Mouse (Mus musculus): ENCODE results near the gene Tcf7.

Tcf7 gene

DNA sequence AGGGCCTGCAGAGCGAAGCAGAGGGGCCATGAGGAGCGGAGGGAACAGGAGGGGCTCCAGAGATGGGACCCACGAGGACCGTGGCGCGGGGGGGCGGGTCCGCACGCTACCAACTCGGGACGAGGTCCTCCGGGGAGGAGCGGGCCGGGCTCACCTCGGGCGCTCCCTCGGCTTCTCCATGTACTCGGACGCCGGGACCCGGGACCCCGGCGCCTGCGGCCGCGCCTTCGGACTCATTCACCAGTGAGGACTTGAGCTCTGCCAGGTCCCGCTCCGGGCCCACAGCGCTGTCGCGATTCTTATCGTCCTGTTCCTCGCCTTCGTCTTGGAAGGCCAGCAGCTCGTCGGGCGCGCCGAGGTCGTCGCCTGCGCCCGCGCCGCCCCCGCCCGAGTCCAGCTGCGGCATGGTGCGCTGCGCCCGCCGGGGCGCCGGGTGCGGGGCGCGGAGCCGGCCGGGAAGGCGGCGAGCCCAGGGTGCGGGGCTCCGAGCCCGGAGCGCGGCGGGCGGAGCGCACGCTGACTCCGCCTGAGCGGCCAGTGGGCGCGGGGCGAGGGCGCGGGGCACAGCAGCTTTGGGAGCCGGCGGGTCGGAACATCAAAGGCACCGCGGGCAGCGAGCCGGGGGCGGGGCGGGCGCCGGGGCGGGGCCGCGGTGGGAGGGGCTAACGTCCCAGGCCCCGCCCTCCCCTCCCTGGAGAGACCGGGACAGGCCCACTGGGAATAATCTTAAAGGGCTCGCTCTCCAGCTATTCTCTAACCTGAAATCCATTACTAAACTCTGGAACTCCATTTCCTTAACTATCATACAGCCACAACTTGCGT lies at the start of gene Tcf7:
Gene Tcf7, minus strand, starts transcription at position 241 of the 822 bp plus-strand sequence.
- peak; percentile 34 for DNase-seq

DNA sequence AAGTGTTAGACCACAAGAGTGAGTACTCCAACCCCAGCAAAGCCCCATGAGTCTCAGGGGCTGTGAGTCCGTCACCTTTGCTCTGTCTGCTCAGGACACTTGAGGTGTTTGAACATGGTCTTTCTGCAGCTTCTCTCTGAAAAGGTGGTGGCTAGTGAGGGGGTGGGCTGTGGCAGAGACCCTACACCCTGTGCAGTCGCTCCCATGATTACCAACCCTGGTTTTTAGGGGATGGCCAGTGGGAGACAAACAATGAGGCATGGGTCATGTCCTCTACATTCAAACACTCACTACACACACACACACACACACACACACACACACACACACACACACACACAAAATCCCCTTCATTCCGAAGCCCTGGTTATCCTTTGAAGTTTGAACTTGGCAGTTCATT lies 44.5 kb upstream of the Tcf7 start:
- DNase-seq, result no peak

DNA sequence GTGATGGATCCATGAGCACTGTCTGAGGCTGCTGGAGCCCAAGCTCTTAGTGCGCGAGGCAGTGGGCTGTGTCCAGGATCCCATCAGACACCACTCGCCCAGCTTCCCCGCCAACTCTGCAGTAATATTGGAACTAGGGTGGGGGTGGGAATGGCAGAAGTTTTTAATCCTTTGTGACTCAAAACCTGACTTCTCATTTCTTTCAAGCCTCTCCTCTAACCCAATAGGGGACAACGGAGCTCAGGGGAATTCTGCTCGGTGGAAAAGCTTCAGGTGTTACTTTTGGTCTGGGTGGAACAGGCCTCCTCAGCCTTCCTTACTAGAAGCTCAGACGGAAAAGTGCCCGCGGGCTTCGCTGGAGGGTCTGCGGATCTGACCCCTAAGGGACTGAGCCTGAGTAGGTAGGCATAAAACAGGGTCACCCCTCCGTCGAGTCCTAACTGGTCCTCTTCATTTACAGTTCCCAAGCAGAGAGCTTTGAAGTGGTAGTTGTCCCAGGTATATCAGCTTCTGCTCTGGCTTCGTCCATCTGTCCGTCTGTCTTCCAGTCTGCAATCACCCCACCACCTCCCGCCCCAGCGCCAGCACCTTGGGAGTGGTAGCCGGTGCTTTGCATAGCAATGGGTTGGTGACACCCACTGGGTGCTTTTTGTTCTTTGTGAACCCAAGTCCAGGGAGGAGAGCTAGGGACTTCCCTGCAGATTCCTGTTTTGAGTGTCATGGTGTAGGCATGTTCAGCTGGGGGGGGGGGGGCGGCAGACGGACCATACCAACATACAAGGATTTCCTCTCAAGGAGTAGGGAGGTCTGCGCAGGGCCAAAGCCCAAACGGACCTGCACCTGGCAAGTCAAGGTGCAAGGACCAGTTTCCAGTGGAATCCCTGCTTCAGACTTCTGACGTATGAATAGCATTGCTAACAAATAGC lies 41.9 kb upstream of the Tcf7 start:
- DNase-seq, result no peak

DNA sequence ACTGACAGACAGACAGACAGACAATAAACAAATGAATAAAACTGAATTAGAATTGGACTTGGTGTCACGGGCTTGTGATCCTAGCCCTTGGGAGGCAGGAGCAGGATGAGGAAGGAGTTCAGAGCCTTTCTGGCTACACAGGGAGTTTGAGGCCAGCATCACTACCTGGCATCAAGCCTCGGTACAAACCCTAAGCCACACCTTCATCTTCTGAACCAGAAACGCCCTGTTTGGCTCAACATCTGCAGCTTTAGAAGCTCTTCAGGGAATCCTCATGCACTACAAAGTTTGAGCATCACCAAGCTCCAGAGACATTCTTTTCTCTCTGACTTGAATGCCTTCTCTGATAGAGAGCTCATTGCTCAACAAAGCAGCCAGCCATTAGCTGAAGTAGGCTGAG lies 38.7 kb upstream of the Tcf7 start:
- no peak for DNase-seq

DNA sequence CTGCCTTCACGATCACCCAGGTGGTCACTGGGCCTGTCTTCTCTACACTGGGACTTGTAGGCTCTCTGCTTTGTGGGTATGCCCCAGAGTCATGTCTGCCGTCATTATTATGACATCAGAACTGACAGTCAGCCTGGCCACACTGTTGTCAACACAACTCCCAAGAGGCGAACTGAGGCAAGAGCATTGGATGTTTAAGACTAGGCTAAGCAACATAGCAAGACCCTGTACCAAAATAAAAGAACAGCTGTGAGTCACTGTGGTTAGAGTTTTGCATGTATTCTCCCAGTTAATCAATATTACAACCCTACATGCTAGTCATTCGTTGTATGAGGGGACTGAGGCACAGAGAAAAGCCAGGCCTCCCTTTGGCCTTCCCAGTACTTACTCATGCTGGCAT lies 37.7 kb upstream of the Tcf7 start:
- DNase-seq, result no peak

DNA sequence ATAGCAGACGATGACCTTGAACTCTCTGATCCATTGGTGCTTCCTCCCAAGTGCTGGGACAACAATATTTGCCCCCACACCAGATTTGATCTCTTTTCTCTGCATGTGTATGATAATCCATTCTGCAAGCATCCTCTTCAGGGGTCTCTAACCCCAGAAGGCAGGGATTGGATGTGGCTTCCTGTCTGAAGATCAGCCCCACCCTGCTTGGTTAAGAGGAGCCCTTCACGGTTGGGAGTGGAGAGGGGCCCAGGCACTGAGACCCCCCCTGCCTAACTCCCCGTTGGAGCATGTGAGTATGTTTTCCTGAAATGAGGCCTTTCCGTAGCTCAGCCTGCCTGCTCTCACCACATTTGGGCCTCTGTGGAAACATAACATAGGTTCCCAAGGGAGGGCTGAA lies 36.9 kb upstream of the Tcf7 start:
- DNase-seq, result no peak

DNA sequence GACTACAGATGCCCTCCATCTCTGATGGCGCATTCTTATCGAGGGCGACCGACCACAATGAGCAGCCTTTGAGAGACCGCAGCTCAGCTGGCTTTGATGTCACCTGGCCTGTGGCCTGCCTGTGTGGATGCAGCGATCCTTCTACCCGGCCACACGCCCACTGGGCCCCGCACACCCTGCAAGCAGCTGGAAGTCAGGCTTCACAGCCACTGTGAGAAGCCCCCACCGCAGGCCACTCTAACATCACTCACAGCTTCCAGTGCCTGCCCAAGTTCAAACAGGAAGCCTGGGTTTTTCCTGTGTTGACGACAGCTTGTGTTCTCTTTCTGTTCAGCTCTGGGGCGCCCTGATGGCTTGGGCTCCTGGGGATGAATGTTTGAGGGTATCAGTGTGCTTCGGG lies 35.6 kb upstream of the Tcf7 start:
- no peak for DNase-seq

DNA sequence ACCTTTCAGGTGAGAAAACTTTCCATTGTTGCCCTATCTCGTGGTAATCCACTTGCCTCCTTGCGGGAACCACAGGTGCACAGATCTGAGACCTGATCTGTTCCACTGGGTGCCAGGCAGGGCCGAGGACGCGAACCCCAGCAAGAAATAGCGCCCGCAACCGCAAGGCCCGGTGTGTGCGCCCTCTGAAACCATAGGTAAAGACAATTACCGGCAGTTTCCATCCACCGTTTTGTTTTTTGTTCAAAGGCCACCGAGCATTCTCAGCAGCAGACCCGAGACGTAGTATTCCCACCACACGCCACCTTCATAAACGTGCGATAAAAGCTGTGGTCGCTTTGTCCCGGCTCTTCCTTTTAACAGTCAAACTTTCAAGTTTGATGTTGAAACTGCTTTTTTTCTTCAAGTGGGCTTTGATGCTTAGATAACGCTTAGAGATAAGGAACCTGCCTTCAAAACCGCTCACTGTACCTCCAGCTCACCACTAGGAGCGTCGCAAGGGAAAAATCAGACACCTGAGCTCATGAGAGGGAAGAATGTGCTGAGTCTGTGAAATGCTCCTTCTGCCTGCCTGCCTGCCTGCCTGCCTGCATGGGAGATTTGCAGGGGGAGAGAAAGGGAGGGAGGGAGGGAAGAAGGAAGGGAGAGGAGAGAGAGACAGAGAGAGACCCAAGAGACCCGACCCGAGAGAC lies 31.4 kb upstream of the Tcf7 start:
- no peak for DNase-seq

DNA sequence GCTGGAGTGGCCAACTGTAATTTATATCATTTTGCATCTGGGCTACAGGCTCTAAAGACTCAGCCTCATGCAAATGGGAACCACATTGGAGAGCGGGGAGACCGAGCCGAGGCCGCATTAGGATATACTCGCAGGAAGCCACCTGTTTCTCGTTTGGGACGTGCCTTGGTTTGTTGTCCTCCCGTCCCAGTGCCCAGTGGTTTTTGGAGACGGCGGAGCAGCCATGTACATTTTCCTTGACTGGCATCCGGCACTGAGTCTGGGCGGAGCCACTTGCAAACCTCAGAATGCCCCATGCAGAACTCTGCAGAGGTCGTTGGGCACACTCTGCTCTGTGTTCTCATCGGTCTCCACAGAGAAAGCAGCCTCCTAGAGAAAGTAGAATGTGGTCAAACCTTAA lies 27.9 kb upstream of the Tcf7 start:
- no peak for DNase-seq

DNA sequence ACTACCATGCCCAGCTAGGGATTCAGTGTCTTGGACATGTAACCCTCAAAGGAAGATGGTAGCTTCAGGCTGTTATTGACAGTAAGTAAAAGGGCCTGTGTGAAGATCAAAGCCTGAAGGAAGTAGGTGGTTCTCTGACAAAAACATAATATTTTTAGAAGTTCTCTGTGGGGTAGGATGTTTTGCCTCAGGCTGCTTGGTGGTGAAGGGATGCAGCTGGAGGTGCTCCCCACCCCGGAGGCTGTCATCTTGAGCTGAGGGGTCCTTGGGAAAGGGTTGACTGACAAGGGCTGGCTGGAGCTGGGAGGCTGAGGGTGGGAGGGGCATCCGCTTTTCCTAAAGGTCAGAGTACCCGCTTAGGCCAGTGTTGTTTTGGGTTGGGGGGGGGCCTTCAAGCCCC lies 26.7 kb upstream of the Tcf7 start:
- DNase-seq, result no peak

DNA sequence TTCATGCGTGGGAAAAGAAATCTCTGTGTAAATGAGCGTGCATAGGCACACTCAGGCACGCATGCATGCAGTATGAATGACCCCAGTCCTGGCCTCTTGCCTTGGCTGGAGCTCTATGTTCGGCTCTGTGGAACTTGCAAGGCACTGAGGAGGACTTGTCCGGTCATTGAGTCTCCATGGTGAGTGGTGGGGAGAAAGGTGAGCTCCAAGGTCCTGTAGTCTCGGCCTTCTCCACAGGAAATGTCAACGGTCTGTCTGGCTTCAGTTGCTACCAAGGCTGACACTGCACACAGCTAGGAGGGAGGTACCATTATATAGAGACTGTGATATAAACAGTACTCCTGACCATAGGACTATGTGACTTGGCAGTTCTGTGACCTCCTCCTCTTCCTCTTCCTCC lies 23.6 kb upstream of the Tcf7 start:
- DNase-seq, result no peak

DNA sequence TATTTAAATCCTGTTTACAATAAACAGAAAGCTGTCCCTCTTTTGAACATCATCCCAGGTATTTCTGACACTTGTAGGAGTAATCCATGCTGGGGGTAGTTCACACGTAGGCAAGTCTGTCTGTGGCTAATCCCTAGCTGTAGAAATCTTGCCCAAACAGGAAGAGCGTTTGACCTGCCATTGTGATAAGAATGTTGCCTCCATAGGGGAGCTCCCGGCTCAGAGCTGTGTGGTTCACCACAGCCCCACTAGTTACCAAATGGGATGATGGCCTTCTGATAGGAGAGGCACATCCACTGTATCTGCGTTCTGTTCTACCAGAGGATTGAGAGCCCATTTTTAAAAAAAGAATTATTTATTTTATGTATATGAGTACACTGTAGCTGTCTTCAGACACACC lies 22.5 kb upstream of the Tcf7 start:
- no peak for DNase-seq

DNA sequence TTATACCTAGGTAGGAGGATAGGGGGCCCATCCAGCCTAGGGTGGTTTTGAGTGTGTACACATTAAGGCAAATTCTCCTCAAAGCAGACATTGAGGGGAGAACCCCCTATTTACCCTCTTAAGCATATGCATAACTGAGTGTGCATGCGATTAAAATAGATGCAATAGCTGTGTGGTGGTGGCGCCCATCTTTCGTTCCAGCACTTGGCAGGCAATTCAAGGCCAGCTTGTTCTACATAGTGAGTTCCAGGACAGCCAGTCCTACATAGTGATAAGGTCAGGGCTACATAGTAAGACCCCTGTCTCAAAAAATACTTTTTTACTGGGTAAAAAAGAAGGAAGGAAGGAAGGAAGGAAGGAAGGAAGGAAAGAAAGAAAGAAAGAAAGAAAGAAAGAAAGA lies 19.9 kb upstream of the Tcf7 start:
- DNase-seq, result no peak

DNA sequence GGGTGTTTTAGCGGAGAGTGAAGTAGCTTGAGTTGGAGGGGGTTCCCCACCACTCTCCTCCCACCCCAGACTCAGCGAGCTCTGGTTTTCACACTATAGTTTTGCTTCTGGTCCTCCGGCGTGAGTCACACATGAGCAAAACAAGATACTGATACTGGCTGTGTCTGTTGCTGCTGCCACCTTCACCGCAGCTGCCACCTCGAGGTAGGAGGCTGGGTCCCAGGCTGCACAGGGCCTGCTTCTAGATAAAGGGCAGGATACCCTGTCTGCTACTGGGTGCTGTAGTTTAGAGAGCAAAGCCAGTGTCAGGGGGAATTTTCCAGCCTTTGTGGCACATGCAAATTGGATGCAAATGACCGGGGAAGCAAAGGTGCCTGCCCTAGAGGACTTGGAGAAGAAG lies 16.9 kb upstream of the Tcf7 start:
- DNase-seq, result no peak

DNA sequence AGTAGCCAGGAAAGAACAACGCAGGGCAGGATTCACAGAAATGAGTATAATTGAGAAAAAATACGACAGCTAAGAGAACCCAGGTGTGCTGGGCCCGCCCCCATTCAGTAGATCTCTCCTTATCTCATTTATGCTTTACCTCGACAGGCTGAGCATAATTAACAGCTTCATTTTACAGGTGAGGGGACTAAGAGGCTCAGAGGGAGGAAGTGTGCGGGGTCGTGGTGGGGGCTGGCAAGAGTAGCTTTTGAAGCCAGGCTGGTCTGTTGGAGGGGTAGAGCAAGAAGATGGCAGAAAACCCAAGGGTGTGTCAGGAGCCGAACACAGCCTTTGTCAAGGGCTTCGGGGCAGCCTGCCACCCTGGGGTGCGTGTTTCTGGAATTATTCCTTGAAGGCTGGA lies 16.1 kb upstream of the Tcf7 start:
- DNase-seq, result no peak

DNA sequence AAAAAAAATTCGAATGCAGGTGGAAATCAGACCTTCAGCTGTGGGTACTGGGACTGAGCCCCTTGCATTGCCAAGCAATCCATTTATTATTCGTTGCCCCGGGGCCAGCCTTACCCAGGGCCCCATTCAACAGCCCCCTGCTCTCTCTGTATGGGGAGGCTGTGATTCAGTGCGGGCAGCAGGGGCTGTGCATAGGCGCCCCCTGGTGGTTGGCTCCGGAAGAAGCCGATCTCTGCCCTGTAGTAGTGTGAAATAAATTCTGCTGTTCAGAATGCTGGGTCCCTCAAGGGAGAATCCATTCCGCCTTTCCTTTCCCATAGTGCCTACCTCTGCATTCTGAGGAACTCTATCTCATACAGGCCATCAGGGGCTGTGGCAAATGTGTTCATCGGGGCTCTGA lies 14.5 kb upstream of the Tcf7 start:
- peak; percentile 69 for DNase-seq

DNA sequence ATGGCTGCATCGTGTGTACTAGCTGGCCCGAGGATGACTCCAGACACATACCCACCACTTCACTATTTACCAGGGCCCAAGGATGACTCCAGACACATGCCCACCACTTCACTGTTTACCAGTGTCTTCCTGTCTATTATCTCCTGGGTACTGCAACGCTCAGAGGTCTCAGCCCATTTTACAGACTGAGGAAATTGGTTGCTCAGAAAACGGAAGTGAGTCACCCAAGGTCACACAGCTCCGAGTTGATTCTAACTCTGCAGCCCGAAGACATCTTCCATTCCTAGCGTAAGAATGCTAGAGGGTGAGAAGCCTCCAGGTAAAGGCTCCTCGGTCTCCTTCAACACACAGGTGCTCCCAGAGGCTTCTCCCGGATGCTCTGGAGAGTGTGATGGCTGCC lies 11.3 kb upstream of the Tcf7 start:
- DNase-seq, result no peak

DNA sequence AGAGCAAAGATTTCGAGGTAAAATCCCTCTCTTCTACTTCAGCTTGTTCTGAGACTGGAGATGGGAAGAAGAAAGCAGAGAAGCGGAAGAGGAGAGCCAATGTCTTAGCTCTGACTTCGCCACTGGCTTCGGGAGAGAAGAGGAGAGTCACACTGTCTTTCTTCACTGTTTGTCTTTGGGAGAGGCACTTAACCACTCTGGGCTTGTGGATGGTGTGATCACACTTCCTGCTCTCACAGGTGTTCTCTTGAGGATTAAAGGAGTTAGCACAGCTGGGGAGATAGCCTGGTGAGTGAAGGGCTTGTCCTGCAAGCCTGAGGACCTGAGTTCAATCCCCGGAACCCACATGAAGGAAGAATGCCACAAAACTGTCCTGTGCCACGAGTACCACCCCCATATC lies 10.1 kb upstream of the Tcf7 start:
- no peak for DNase-seq

DNA sequence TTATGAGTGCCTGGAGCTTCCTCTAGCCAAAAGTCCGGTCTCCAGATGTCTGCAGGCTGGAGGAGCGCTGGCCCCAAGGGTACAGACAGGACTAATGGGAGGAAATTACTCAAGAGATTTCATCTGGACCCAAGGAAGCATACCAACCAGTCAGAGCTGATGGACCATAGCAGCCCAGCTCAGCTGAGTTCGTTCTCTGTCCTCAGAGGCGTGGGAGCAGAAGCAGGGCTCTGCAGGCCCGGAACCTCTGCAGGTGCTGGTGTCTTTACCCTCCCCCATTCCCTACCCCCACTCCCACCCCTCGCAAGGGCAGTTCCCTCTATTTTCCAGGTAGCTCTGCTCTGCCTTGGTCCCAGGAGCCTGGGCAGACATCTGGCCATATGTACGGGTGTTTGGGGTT lies 9.5 kb upstream of the Tcf7 start:
- no peak for DNase-seq

DNA sequence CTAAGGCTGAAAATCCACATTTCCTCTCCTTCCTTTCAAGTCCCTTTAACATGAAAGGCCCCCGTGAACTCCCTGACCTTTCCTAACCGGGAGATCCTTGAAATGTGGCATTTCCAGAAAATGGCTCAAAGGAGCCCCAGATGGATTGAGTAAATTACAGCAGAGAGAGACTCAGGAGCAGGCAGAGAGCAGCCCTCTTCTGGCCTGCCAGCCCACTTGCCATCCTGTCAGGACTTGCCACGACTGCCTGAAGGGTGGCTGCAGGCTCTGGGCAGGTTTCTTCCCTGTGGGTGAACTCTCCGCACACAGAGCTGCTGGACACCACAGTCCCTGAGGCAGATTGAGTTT lies 4.1 kb upstream of the Tcf7 start:
- DNase-seq, result no peak

DNA sequence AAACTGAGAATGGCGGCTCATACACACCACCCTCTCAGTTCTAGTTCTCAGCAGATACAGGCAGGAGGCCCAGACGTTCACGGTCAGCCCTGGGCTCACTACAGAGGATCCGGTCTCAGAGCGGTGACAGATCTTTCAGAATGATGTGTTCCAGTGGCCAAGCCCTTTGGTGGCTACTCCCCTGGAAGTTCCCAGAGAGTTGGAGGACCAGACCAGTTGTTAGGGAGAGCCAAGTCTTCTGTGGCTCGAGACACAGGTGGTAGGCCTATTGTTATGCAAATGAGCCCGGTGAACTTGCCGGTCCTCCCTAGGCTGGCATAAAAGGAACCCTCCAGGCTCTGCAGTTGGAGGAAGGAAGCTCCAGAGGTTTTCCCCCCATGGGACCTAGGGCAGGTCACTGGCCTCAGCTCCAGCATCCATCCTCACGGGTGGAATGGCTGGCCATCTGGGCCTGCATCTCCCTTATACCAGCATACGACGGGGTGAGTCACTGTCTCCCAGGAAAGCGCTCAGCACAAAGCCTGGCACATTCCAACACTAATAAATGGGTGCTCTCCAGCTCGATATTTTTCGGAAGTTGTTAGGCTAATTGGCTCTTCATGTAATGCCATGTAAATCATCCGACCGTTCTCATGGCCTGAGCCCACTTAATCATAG lies 3.6 kb upstream of the Tcf7 start:
- no peak for DNase-seq

DNA sequence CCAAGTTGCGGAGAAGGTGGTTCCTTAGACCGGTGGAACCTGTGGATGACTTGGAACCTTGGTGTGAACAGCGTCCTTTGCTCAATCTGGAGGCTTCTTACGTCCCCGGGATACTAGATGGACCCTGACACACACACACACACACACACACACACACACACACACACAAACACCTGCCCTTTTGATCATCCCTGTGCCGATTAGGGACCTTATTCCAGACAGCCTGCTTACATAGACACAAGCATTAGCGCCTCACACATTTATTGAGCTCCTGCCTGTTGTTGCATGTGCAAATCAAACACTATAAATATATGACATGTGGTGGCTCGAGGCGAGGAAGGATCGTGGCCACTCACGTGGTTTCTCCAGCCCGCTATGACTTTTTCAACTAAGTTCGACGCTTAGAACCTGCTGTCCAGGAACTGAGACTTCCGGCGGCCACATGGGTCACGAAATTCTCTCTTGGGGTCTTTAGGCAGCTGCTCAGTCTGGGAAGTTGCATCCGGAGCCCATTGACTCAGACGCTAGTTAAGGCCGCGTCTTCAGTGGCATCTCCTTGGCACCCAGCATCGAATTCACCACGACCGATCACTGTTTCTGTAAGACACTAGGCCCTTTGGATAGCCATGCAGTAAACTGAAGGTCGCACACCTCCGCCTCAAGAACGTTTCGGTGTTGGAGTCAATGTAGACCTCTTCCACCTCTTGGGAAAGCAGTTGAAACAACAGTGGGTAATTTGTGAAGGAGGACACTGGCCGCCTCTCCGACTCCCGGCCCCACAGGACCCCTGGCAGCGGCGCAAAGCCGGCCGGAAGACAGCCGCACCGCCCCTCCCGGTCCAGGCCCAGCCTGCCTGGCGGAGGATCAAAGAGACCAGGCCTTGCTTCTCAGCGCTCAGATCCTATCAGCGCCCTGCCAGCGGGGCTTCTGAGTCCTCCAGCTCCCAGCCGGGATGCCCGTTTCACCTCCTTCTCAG lies 1.1 kb upstream of the Tcf7 start:
- DNase-seq, result peak; percentile 45
